8 mouse cellular contexts compared by ENCODE assay signal in the genomic region with DNA sequence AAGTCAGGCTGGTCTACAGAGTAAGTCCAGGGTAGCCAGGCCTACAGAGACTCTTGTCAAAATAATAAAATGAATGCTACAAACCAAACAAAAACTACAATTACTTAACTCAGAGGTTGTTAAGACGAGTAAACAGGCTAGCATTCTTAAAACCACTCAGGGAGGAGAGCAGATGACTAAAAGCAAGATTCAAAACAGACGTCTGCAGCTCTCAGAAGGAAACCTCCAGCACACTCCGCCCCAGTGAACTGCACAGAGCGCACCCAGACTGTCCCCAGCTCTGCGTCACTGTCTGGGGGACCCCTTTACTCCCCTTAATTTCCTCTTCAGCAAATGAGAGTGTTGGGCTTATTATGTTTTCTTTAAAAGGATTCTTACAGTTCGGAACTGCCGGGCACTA. TPM values are rescaled to one million over a fixed set of nuclear protein-coding genes. Genes with fewer than 3 reads are reported as not detected.
DNase-seq lines count a peak whose midpoint lies in the region; ATAC-seq lines count a peak whose summit lies in the region.

No protein-coding gene starts in this region.

- H3K4me2 ChIP-seq in hindbrain, embryonic 11.5 days (replicated peaks; ENCODE audit: low read depth, low read length): no peak overlapping the region
- peak overlapping the region; percentile 92; the same call in 1 of the 2 replicates for H3K4me2 ChIP-seq in embryonic facial prominence, embryonic 14.5 days (ENCODE audit: low read depth, low read length)
- H3K4me2 ChIP-seq in hindbrain, embryonic 14.5 days (replicated peaks): peak overlapping the region; percentile 74
- H3K4me2 ChIP-seq in midbrain, embryonic 14.5 days (ENCODE audit: low read length): peak overlapping the region; percentile 94; the same call in 1 of the 2 replicates

- no peak for ATAC-seq in hindbrain, embryonic 11.5 days (ENCODE audit: low FRiP score)
- no peak for ATAC-seq in embryonic facial prominence, embryonic 14.5 days (ENCODE audit: low read depth)
- ATAC-seq in hindbrain, embryonic 14.5 days (ENCODE audit: low FRiP score): no peak
- ATAC-seq in midbrain, embryonic 14.5 days (ENCODE audit: low FRiP score, low TSS enrichment): no peak

- peaks cover 64% of the 10 kb centered on the region for H3K4me1 ChIP-seq in hindbrain, embryonic 10.5 days (replicated peaks)
- peaks cover 17% of the 10 kb centered on the region for H3K4me1 ChIP-seq in hindbrain, embryonic 11.5 days (replicated peaks; ENCODE audit: control insufficient read depth, insufficient read depth, low read length)
- peaks cover 28% of the 10 kb centered on the region for H3K4me1 ChIP-seq in embryonic facial prominence, embryonic 14.5 days (ENCODE audit: control insufficient read depth, insufficient read depth, low read length)
- peaks cover 29% of the 10 kb centered on the region for H3K4me1 ChIP-seq in hindbrain, embryonic 14.5 days (replicated peaks; ENCODE audit: control insufficient read depth, insufficient read depth, low read length)
- peaks cover 28% of the 10 kb centered on the region for H3K4me1 ChIP-seq in midbrain, embryonic 14.5 days (ENCODE audit: control insufficient read depth, insufficient read depth, low read length)

- peaks cover 17% of the 10 kb centered on the region for H3K27me3 ChIP-seq in hindbrain, embryonic 10.5 days (ENCODE audit: insufficient read depth, poor library complexity, severe bottlenecking)
- peaks cover 2% of the 10 kb centered on the region; the same call in 1 of the 2 replicates for H3K27me3 ChIP-seq in hindbrain, embryonic 11.5 days (ENCODE audit: control insufficient read depth, insufficient read depth, low read length)
- no peaks in the 10 kb centered on the region for H3K27me3 ChIP-seq in embryonic facial prominence, embryonic 14.5 days (replicated peaks; ENCODE audit: control insufficient read depth, insufficient read depth, low read length)
- H3K27me3 ChIP-seq in hindbrain, embryonic 14.5 days (ENCODE audit: control insufficient read depth, insufficient read depth, low read length): peaks cover 7% of the 10 kb centered on the region; the same call in 1 of the 2 replicates
- 0 out of 2 replicates have a peak, but pooled peaks cover 5% of the 10 kb centered on the region for H3K27me3 ChIP-seq in midbrain, embryonic 14.5 days (ENCODE audit: control insufficient read depth, insufficient read depth, low read length)

- no peak overlapping the region for H3K9ac ChIP-seq in hindbrain, embryonic 11.5 days (ENCODE audit: low read depth, low read length)
- H3K9ac ChIP-seq in embryonic facial prominence, embryonic 14.5 days (ENCODE audit: low read depth, low read length): no peak overlapping the region; the same call in 1 of the 2 replicates
- 0 out of 2 replicates have a peak overlapping the region, but pooled peaks have one; percentile 11 for H3K9ac ChIP-seq in hindbrain, embryonic 14.5 days
- H3K9ac ChIP-seq in midbrain, embryonic 14.5 days (replicated peaks; ENCODE audit: low read length): no peak overlapping the region; the same call in 1 of the 2 replicates

- intact Hi-C loops in left cerebral cortex, postnatal 10 days (cut with DNase I): loop anchor here (5.0 kb wide), 1 partner anchor 95 kb away; the partner anchor contains the start of genes Klc4 and Mrpl2

- no peak for DNase-seq in hindbrain, embryonic 10.5 days (ENCODE audit: low spot score)
- no peak for DNase-seq in hindbrain, embryonic 11.5 days (ENCODE audit: low spot score)
- no peak for DNase-seq in embryonic facial prominence, embryonic 14.5 days (ENCODE audit: low spot score)
- no peak for DNase-seq in hindbrain, embryonic 14.5 days (ENCODE audit: low spot score)
- DNase-seq in midbrain, embryonic 14.5 days: no peak
- no peak for DNase-seq in urinary bladder, postnatal 36 days (ENCODE audit: low spot score in 2 of 2)
- DNase-seq in right cerebral cortex, adult 2 months (ENCODE audit: low spot score in 2 of 2): no peak
- no peak for DNase-seq in left cerebral cortex, postnatal 10 days (ENCODE audit: extremely low spot score in 1 of 2, low spot score in 2 of 2)

- H3K4me3 ChIP-seq in hindbrain, embryonic 10.5 days: no peak overlapping the region
- no peak overlapping the region for H3K4me3 ChIP-seq in hindbrain, embryonic 11.5 days (ENCODE audit: low read depth, low read length)
- H3K4me3 ChIP-seq in embryonic facial prominence, embryonic 14.5 days (ENCODE audit: low read depth, low read length): no peak overlapping the region
- peak overlapping the region; percentile 99; the same call in 1 of the 2 replicates for H3K4me3 ChIP-seq in hindbrain, embryonic 14.5 days (replicated peaks; ENCODE audit: low read length)
- H3K4me3 ChIP-seq in midbrain, embryonic 14.5 days (replicated peaks; ENCODE audit: low read depth, low read length): no peak overlapping the region

- peaks cover 51% of the 10 kb centered on the region for H3K36me3 ChIP-seq in hindbrain, embryonic 10.5 days
- H3K36me3 ChIP-seq in hindbrain, embryonic 11.5 days (ENCODE audit: control insufficient read depth, insufficient read depth, low read length): peaks cover 14% of the 10 kb centered on the region; the same call in 1 of the 2 replicates
- peaks cover 47% of the 10 kb centered on the region for H3K36me3 ChIP-seq in embryonic facial prominence, embryonic 14.5 days (ENCODE audit: control insufficient read depth, insufficient read depth, low read length)
- H3K36me3 ChIP-seq in hindbrain, embryonic 14.5 days (replicated peaks; ENCODE audit: control insufficient read depth, insufficient read depth): peaks cover 46% of the 10 kb centered on the region
- peaks cover 40% of the 10 kb centered on the region for H3K36me3 ChIP-seq in midbrain, embryonic 14.5 days (ENCODE audit: control insufficient read depth, insufficient read depth, low read length)

- 86% methylated on average over 7 of the region's 7 CpGs for WGBS in hindbrain, embryonic 10.5 days
- WGBS in hindbrain, embryonic 11.5 days: 85% methylated on average over 7 of the region's 7 CpGs
- WGBS in embryonic facial prominence, embryonic 14.5 days: 75% methylated on average over 7 of the region's 7 CpGs
- WGBS in hindbrain, embryonic 14.5 days: 84% methylated on average over 7 of the region's 7 CpGs
- 89% methylated on average over 7 of the region's 7 CpGs for WGBS in midbrain, embryonic 14.5 days

- peak overlapping the region; percentile 20 for H3K27ac ChIP-seq in hindbrain, embryonic 10.5 days
- no peak overlapping the region for H3K27ac ChIP-seq in hindbrain, embryonic 11.5 days (ENCODE audit: low read depth, low read length)
- H3K27ac ChIP-seq in embryonic facial prominence, embryonic 14.5 days (replicated peaks; ENCODE audit: low read depth, low read length): peak overlapping the region; percentile 72; the same call in 1 of the 2 replicates
- H3K27ac ChIP-seq in hindbrain, embryonic 14.5 days: no peak overlapping the region
- no peak overlapping the region for H3K27ac ChIP-seq in midbrain, embryonic 14.5 days (replicated peaks; ENCODE audit: low read depth, low read length)

- H3K9me3 ChIP-seq in hindbrain, embryonic 10.5 days: no peaks in the 10 kb centered on the region
- H3K9me3 ChIP-seq in hindbrain, embryonic 11.5 days (ENCODE audit: control insufficient read depth, low read length): no peaks in the 10 kb centered on the region
- H3K9me3 ChIP-seq in embryonic facial prominence, embryonic 14.5 days (ENCODE audit: control insufficient read depth, low read length): no peaks in the 10 kb centered on the region
- no peaks in the 10 kb centered on the region for H3K9me3 ChIP-seq in hindbrain, embryonic 14.5 days (ENCODE audit: control insufficient read depth, low read length)
- H3K9me3 ChIP-seq in midbrain, embryonic 14.5 days (ENCODE audit: control insufficient read depth, low read length): no peaks in the 10 kb centered on the region

RNA-seq across cellular contexts. Expression of gene Srf, which starts 3.8 kb away (rescaled TPM):
- polyA plus RNA-seq in hindbrain, embryonic 10.5 days (2016; fragmentation: Nextera tagmentation; extraction: Ambion mirVana): 5.9 and 7.8 TPM in 2 replicates
- 5.1 and 8.2 TPM in 2 replicates for polyA plus RNA-seq in hindbrain, embryonic 11.5 days (2014; fragmentation: Nextera tagmentation; extraction: Ambion mirVana)
- polyA plus RNA-seq in embryonic facial prominence, embryonic 14.5 days (2014; fragmentation: Nextera tagmentation; extraction: Ambion mirVana): 10.5 and 14.0 TPM in 2 replicates
- polyA plus RNA-seq in hindbrain, embryonic 14.5 days (2014; fragmentation: Nextera tagmentation; extraction: Ambion mirVana): 5.2 and 6.5 TPM in 2 replicates
- polyA plus RNA-seq in midbrain, embryonic 14.5 days (2014; fragmentation: Nextera tagmentation; extraction: Ambion mirVana): 4.2 and 5.9 TPM in 2 replicates
- total RNA-seq in left cerebral cortex, postnatal 10 days (2021): 10 to 100 TPM; 39.9 to 44.9 TPM

RNA-seq across cellular contexts. Expression of gene Cul9, which starts 6.0 kb away (rescaled TPM):
- polyA plus RNA-seq in hindbrain, embryonic 10.5 days (2016; fragmentation: Nextera tagmentation; extraction: Ambion mirVana): 4.5 and 7.6 TPM in 2 replicates
- polyA plus RNA-seq in hindbrain, embryonic 11.5 days (2014; fragmentation: Nextera tagmentation; extraction: Ambion mirVana): 4.7 and 4.8 TPM in 2 replicates
- polyA plus RNA-seq in embryonic facial prominence, embryonic 14.5 days (2014; fragmentation: Nextera tagmentation; extraction: Ambion mirVana): 5.5 and 6.0 TPM in 2 replicates
- polyA plus RNA-seq in hindbrain, embryonic 14.5 days (2014; fragmentation: Nextera tagmentation; extraction: Ambion mirVana): 14.6 and 14.7 TPM in 2 replicates
- 13.6 and 20.6 TPM in 2 replicates for polyA plus RNA-seq in midbrain, embryonic 14.5 days (2014; fragmentation: Nextera tagmentation; extraction: Ambion mirVana)
- total RNA-seq in left cerebral cortex, postnatal 10 days (2021): 10 to 100 TPM; 41.7 to 43.5 TPM

RNA-seq across cellular contexts. Expression of gene Dnph1, which starts 55.6 kb away (rescaled TPM):
- polyA plus RNA-seq in hindbrain, embryonic 10.5 days (2016; fragmentation: Nextera tagmentation; extraction: Ambion mirVana): 75.2 and 91.2 TPM in 2 replicates
- 59.7 and 64.7 TPM in 2 replicates for polyA plus RNA-seq in hindbrain, embryonic 11.5 days (2014; fragmentation: Nextera tagmentation; extraction: Ambion mirVana)
- polyA plus RNA-seq in embryonic facial prominence, embryonic 14.5 days (2014; fragmentation: Nextera tagmentation; extraction: Ambion mirVana): 34.5 and 36.9 TPM in 2 replicates
- 16.0 and 16.6 TPM in 2 replicates for polyA plus RNA-seq in hindbrain, embryonic 14.5 days (2014; fragmentation: Nextera tagmentation; extraction: Ambion mirVana)
- 17.2 and 20.4 TPM in 2 replicates for polyA plus RNA-seq in midbrain, embryonic 14.5 days (2014; fragmentation: Nextera tagmentation; extraction: Ambion mirVana)
- 1 to 10 TPM; 6.0 to 6.2 TPM for total RNA-seq in left cerebral cortex, postnatal 10 days (2021)

Comparison
In these comparisons a context has a peak if more than half of its experiments do, and no peak if none do; other contexts are left out.
1. H3K27ac ChIP-seq: peak in hindbrain, embryonic 10.5 days (single experiment) and embryonic facial prominence, embryonic 14.5 days (single experiment); none in hindbrain, embryonic 11.5 days (single experiment), hindbrain, embryonic 14.5 days (single experiment) and midbrain, embryonic 14.5 days (single experiment).